Mouse (Mus musculus): ENCODE data around the gene Wipf3. TPM values are rescaled to one million over a fixed set of nuclear protein-coding genes. Genes with fewer than 3 reads are reported as not detected.

Wipf3 gene
- polyA plus RNA-seq, 1 experiment = 0.20 TPM

GRCm38 (mm10) chr6:54440658-54441057, 11.3 kb downstream of the Wipf3 start:
- no peak overlapping the region for H3K27ac ChIP-seq (ENCODE audit: insufficient read depth, low read length)
- no peak overlapping the region for H3K4me3 ChIP-seq (ENCODE audit: extremely low read depth, insufficient read depth, insufficient read length)
- no peaks in the 10 kb centered on the region for H3K36me3 ChIP-seq (ENCODE audit: control insufficient read depth, insufficient read depth, low read length)
- 94% methylated on average over 6 of the region's 6 CpGs for WGBS
- H3K27me3 ChIP-seq (ENCODE audit: control insufficient read depth, insufficient read depth, low read length) = no peaks in the 10 kb centered on the region
- H3K4me1 ChIP-seq (ENCODE audit: control insufficient read depth, insufficient read depth, insufficient read length) = no peaks in the 10 kb centered on the region
- DNase-seq (ENCODE audit: low read depth in 1 of 2, low spot score in 2 of 2) = no peak
- TF ChIP-seq CTCF (IDR thresholded peaks at IDR 0.05; ENCODE audit: extremely low read depth, insufficient read depth, insufficient read length, insufficient replicate concordance) (no peak), POLR2A (IDR thresholded peaks at IDR 0.05; ENCODE audit: low read depth, low read length) (no peak)

- Histone ChIP-seq H3K4me1 (ENCODE audit: control insufficient read depth, insufficient read depth, insufficient read length) (no peaks in the 10 kb centered on the region), H3K27me3 (ENCODE audit: control insufficient read depth, insufficient read depth, low read length) (no peaks in the 10 kb centered on the region), H3K27ac (ENCODE audit: insufficient read depth, low read length) (no peak overlapping the region), H3K4me3 (ENCODE audit: extremely low read depth, insufficient read depth, insufficient read length) (no peak overlapping the region), H3K36me3 (ENCODE audit: control insufficient read depth, insufficient read depth, low read length) (no peaks in the 10 kb centered on the region)
- WGBS = 73% methylated on average over 4 of the region's 4 CpGs
- TF ChIP-seq CTCF (IDR thresholded peaks at IDR 0.05; ENCODE audit: extremely low read depth, insufficient read depth, insufficient read length, insufficient replicate concordance) = no peak
- no peak for TF ChIP-seq POLR2A (IDR thresholded peaks at IDR 0.05; ENCODE audit: low read depth, low read length)
- DNase-seq (ENCODE audit: low read depth in 1 of 2, low spot score in 2 of 2) = no peak
Observed at GRCm38 (mm10) chr6:54443657-54444056, 14.3 kb downstream of the Wipf3 start.

DNA sequence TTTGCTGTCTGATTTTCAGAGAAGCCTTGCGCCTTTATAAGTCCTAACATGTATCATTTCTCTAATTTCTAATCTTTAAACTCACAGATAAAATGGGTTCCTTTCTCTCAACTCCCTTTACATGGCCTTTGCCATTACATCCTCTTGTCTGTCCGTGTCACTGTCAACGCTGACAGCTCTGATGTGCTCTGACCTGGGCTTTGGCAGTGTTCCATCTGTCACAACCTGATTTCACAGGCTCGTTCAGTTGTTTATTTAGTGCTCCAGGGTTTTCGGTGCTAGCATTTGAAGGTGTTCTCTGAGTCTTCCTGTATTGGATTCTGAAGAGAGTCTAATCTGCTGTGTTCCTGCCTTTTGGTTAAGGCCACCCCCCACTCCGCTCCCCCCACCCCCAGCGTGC, 14.7 kb downstream of the Wipf3 start:
- H3K27ac ChIP-seq (ENCODE audit: insufficient read depth, low read length) = no peak overlapping the region

GRCm38 (mm10) chr6:54445249-54445818, 15.9 kb downstream of the Wipf3 start:
- H3K27me3 ChIP-seq (ENCODE audit: control insufficient read depth, insufficient read depth, low read length) = no peaks in the 10 kb centered on the region
- H3K36me3 ChIP-seq (ENCODE audit: control insufficient read depth, insufficient read depth, low read length) = no peaks in the 10 kb centered on the region
- no peaks in the 10 kb centered on the region for H3K4me1 ChIP-seq (ENCODE audit: control insufficient read depth, insufficient read depth, insufficient read length)
- no peak overlapping the region for H3K4me3 ChIP-seq (ENCODE audit: extremely low read depth, insufficient read depth, insufficient read length)
- no peak for DNase-seq (ENCODE audit: low read depth in 1 of 2, low spot score in 2 of 2)
- TF ChIP-seq CTCF (IDR thresholded peaks at IDR 0.05; ENCODE audit: extremely low read depth, insufficient read depth, insufficient read length, insufficient replicate concordance) = no peak
- no peak for TF ChIP-seq POLR2A (IDR thresholded peaks at IDR 0.05; ENCODE audit: low read depth, low read length)
- no peak overlapping the region for H3K27ac ChIP-seq (ENCODE audit: insufficient read depth, low read length)
- WGBS = 89% methylated on average over 7 of the region's 7 CpGs

More for the DNA sequence above, 14.7 kb downstream of the Wipf3 start:
- DNase-seq (ENCODE audit: low read depth in 1 of 2, low spot score in 2 of 2) = no peak
- 74% methylated on average over 7 of the region's 7 CpGs for WGBS
- H3K27me3 ChIP-seq (ENCODE audit: control insufficient read depth, insufficient read depth, low read length) = no peaks in the 10 kb centered on the region
- no peak overlapping the region for H3K4me3 ChIP-seq (ENCODE audit: extremely low read depth, insufficient read depth, insufficient read length)
- H3K4me1 ChIP-seq (ENCODE audit: control insufficient read depth, insufficient read depth, insufficient read length) = no peaks in the 10 kb centered on the region
- H3K36me3 ChIP-seq (ENCODE audit: control insufficient read depth, insufficient read depth, low read length) = no peaks in the 10 kb centered on the region
- TF ChIP-seq CTCF (IDR thresholded peaks at IDR 0.05; ENCODE audit: extremely low read depth, insufficient read depth, insufficient read length, insufficient replicate concordance) (no peak), POLR2A (IDR thresholded peaks at IDR 0.05; ENCODE audit: low read depth, low read length) (no peak)

- Histone ChIP-seq H3K27me3 (ENCODE audit: control insufficient read depth, insufficient read depth, low read length) (no peaks in the 10 kb centered on the region), H3K27ac (ENCODE audit: insufficient read depth, low read length) (no peak overlapping the region), H3K4me3 (ENCODE audit: extremely low read depth, insufficient read depth, insufficient read length) (no peak overlapping the region), H3K4me1 (ENCODE audit: control insufficient read depth, insufficient read depth, insufficient read length) (no peaks in the 10 kb centered on the region), H3K36me3 (ENCODE audit: control insufficient read depth, insufficient read depth, low read length) (no peaks in the 10 kb centered on the region)
- TF ChIP-seq POLR2A (IDR thresholded peaks at IDR 0.05; ENCODE audit: low read depth, low read length) = no peak
- TF ChIP-seq CTCF (IDR thresholded peaks at IDR 0.05; ENCODE audit: extremely low read depth, insufficient read depth, insufficient read length, insufficient replicate concordance) = no peak
- DNase-seq (ENCODE audit: low read depth in 1 of 2, low spot score in 2 of 2) = no peak
- 83% methylated on average over 4 of the region's 4 CpGs for WGBS
Observed at GRCm38 (mm10) chr6:54447353-54447752, 17.9 kb downstream of the Wipf3 start.

GRCm38 (mm10) chr6:54459661-54460060, 30.3 kb downstream of the Wipf3 start:
- Histone ChIP-seq H3K27me3 (ENCODE audit: control insufficient read depth, insufficient read depth, low read length) (no peaks in the 10 kb centered on the region), H3K36me3 (ENCODE audit: control insufficient read depth, insufficient read depth, low read length) (no peaks in the 10 kb centered on the region), H3K27ac (ENCODE audit: insufficient read depth, low read length) (no peak overlapping the region), H3K4me3 (ENCODE audit: extremely low read depth, insufficient read depth, insufficient read length) (no peak overlapping the region), H3K4me1 (ENCODE audit: control insufficient read depth, insufficient read depth, insufficient read length) (no peaks in the 10 kb centered on the region)
- no peak for DNase-seq (ENCODE audit: low read depth in 1 of 2, low spot score in 2 of 2)
- 81% methylated on average over 7 of the region's 7 CpGs for WGBS
- TF ChIP-seq CTCF (IDR thresholded peaks at IDR 0.05; ENCODE audit: extremely low read depth, insufficient read depth, insufficient read length, insufficient replicate concordance) (no peak), POLR2A (IDR thresholded peaks at IDR 0.05; ENCODE audit: low read depth, low read length) (no peak)

DNA sequence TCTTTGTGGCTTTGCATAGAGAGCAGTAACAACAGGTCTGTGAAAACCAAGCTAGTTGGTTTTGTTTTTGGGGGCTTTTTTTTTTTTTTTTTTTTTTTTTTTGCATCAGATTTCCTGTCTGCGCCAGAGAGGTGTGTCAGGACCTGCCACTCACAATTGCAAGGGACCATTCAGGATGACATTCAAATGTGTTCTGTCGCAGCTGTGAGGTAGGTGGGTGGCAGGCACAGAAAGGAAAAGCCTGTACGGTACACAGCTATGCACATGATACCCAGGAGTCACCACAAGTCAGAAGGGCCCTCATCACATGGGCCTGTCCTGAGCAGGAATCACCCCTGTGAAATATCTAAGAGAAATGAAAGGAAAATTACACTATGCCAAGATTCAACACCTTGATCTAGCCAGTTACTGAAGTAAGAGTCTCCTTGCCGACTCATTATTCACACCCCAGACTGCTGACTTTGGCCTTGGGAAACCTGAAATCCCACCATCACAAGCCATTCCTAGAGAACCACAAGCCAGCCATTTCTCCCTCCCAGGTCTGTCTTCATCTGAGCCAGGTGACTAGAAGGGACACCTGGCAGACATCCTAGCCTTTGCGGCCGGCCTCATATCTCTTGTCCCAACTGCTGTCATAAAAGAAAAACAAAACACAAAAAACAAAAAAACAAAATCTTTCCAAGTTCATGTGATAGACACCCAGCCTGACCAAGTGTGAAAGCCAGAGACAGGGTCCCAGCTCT, 30.9 kb downstream of the Wipf3 start:
- H3K4me1 ChIP-seq (ENCODE audit: control insufficient read depth, insufficient read depth, insufficient read length) = no peaks in the 10 kb centered on the region

More for the DNA sequence above, 30.9 kb downstream of the Wipf3 start:
- 57% methylated on average over 6 of the region's 6 CpGs for WGBS
- DNase-seq (ENCODE audit: low read depth in 1 of 2, low spot score in 2 of 2) = no peak
- no peak for TF ChIP-seq CTCF (IDR thresholded peaks at IDR 0.05; ENCODE audit: extremely low read depth, insufficient read depth, insufficient read length, insufficient replicate concordance)
- TF ChIP-seq POLR2A (IDR thresholded peaks at IDR 0.05; ENCODE audit: low read depth, low read length) = no peak
- H3K36me3 ChIP-seq (ENCODE audit: control insufficient read depth, insufficient read depth, low read length) = no peaks in the 10 kb centered on the region
- no peak overlapping the region for H3K27ac ChIP-seq (ENCODE audit: insufficient read depth, low read length)
- H3K4me3 ChIP-seq (ENCODE audit: extremely low read depth, insufficient read depth, insufficient read length) = no peak overlapping the region
- no peaks in the 10 kb centered on the region for H3K27me3 ChIP-seq (ENCODE audit: control insufficient read depth, insufficient read depth, low read length)

Data from spleen, adult 2 months (tissue).